Mouse (Mus musculus) retina, embryonic 14.5 days (tissue): Measurements from ENCODE around the gene Noa1.

Experiments
- DNase-seq: peaks from one replicate; pipeline ENCODE4 v3.0.0-alpha.2; 2015; ENCODE audit warnings: low spot score

Gene Noa1

DNA sequence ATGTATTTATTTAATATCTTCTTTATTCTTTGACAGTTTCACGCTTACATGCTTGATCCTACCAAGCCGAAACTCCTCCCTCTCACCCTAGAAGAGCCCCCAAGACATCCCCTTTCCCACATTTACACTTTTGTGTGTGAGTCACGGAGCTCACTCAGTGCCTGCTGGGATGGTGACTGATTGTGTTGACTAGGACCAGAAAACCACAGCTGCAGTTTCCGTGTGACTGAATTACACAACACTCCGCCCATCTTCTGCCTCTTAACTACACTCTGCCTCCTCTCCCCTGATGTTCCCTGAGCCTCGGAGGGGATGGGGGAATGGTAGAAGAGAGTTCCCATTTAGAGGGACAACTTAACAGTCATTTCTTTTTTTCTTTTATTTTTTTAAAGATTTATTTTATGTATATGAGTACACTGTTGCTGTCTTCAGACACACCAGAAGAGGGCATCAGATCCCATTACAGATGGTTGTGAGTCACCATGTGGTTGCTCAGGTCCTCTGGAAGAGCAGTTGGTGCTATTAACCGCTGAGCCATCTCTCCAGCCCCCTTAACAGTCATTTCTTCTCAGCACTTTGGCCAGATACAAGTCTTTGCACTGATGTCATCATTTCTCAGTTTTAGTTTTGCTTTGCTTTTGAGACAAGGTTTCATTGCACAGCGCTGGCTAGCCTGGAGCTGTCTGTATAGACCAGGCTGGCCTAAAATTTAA lies 57.6 kb downstream of the Noa1 start:
- DNase-seq: no peak

GRCm38 (mm10) chr5:77251656-77252055 lies 58.2 kb downstream of the Noa1 start:
- DNase-seq: no peak

DNA sequence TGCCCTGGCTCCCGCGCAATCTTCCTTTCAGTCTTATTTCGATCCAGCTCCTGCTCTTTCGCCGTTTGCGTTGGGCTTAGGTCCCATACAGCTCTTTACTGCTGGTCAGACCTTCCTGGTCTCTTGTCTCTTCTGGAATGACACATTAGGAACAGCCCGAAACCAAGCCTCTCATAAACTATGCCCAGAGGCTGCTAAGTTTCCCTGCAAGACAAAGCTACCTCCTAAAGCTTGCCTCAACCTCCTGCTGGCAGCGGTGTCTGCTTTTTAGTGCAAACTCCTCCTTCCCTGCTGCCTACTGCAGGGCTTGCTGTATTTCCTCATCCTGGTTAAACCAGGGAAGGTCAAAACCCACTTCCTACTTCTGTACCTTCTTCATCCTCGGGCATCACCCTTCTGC lies 59.8 kb downstream of the Noa1 start:
- no peak for DNase-seq

DNA sequence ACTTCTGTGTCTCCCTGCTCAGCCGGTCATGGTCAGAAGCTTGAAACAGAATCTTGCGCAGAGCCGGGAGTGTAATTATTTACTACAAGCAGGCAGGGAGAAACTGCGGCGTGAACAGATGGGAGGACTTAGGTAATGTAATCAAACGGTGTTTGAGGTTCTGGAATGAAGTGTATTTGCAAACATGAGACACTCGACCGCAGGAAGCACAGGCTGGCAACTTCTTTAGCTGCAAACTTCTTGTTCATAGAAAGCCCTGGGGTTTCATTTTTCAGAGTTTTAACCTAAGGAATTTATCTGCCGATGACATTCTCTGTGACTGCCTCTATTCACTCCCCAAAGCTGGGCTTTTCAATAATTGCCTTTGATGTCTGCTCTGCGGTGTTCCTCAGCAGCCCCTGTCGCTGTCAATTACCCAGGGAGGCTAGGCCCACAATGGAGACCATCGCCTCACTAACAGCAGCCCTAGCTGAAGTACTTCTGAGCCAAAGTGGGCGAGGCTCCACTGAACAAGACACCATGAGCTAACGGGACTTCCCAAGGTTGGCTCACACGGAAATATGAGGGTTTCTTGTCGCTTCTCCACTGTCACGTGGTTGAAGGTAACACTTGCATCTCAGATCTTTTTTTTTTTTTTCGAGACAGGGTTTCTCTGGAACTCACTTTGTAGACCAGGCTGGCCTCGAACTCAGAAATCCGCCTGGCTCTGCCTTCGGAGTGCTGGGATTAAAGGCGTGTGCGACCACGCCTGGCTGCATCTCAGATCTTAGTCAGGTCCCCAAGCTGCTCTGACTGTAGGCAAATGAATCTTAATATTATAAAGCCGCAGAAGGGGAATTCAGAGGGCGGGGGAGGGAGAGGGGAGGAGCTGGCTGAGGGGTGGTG lies 63.9 kb downstream of the Noa1 start:
- DNase-seq: peak; percentile 72

- no peak for DNase-seq
Measured at GRCm38 (mm10) chr5:77245463-77245786, 64.5 kb downstream of the Noa1 start.

- no peak for DNase-seq
Measured at GRCm38 (mm10) chr5:77244331-77244987, 65.4 kb downstream of the Noa1 start.
